Mouse (Mus musculus) forebrain, embryonic 11.5 days (tissue): ENCODE measurements around the gene Tmem97. TPM values are rescaled to one million over a fixed set of nuclear protein-coding genes. Genes with fewer than 3 reads are reported as not detected.
"Not testable (repeated sequence)": the region's sequence is repeated elsewhere in the genome, so short reads cannot be mapped to it uniquely, and the experiment has no call there.

Source experiments
- ATAC-seq: fragments of 200-750 bp; cut with Nextera tagmentation; replicated peaks from 2 replicates; pipeline ENCODE4 v1.8.0; 2017; ENCODE audit warnings: moderate TSS enrichment; ENCODE audit not compliant: low FRiP score
- DNase-seq: peaks from one replicate; pipeline ENCODE4 v3.0.0-alpha.2; 2017; ENCODE audit warnings: low spot score
- H3K27ac ChIP-seq: fragments of 300-500 bp; sonication (generic); 2 replicates; pipeline ENCODE4 v1.5.1; 2014; ENCODE audit warnings: low read depth, low read length
- H3K27me3 ChIP-seq: fragments of 300-500 bp; sonication (generic); 2 replicates; pipeline ENCODE4 v1.6.1; 2014; ENCODE audit warnings: mild to moderate bottlenecking, low read length, mixed read lengths; ENCODE audit not compliant: control insufficient read depth, insufficient read depth
- H3K36me3 ChIP-seq: fragments of 300-500 bp; sonication (generic); 2 replicates; pipeline ENCODE4 v1.6.1; 2014; ENCODE audit warnings: mild to moderate bottlenecking, low read length, moderate library complexity, mixed read lengths; ENCODE audit not compliant: control insufficient read depth, insufficient read depth
- H3K4me1 ChIP-seq: fragments of 300-500 bp; sonication (generic); replicated peaks from 2 replicates; pipeline ENCODE4 v1.6.1; 2014; ENCODE audit warnings: low read length, mixed read lengths; ENCODE audit not compliant: control insufficient read depth, insufficient read depth
- H3K4me2 ChIP-seq: fragments of 300-500 bp; sonication (generic); 2 replicates; pipeline ENCODE4 v1.6.1; 2014; ENCODE audit warnings: low read depth, mild to moderate bottlenecking, low read length, moderate library complexity, mixed read lengths; ENCODE audit not compliant: severe bottlenecking
- H3K4me3 ChIP-seq: fragments of 300-500 bp; sonication (generic); 2 replicates; pipeline ENCODE4 v1.5.1; 2014; ENCODE audit warnings: low read depth, low read length
- H3K9ac ChIP-seq: fragments of 300-500 bp; sonication (generic); 2 replicates; pipeline ENCODE4 v1.6.1; 2014; ENCODE audit warnings: low read length
- H3K9me3 ChIP-seq: fragments of 300-500 bp; sonication (generic); 2 replicates; pipeline ENCODE4 v1.6.1; 2016; ENCODE audit warnings: low read length, mixed read lengths; ENCODE audit not compliant: control insufficient read depth
- WGBS: fragments of 180-500 bp; shearing (Covaris S2); extraction: QIAGEN DNeasy Blood & Tissue Kit; methylation state at CpG from one replicate; pipeline ENCODE4 v1.1.7; 2014; 5-methylcytosine and 5-hydroxymethylcytosine counted together
- polyA plus RNA-seq: library from polyadenylated mRNA; unstranded; fragments of >200 nt; fragmentation: Nextera tagmentation; extraction: Ambion mirVana; gene quantifications from 2 replicates; pipeline ENCODE4 v1.2.1, GENCODE M21; 2014

Gene Tmem97
- polyA plus RNA-seq, result 77.6 and 87.4 TPM in 2 replicates

DNA sequence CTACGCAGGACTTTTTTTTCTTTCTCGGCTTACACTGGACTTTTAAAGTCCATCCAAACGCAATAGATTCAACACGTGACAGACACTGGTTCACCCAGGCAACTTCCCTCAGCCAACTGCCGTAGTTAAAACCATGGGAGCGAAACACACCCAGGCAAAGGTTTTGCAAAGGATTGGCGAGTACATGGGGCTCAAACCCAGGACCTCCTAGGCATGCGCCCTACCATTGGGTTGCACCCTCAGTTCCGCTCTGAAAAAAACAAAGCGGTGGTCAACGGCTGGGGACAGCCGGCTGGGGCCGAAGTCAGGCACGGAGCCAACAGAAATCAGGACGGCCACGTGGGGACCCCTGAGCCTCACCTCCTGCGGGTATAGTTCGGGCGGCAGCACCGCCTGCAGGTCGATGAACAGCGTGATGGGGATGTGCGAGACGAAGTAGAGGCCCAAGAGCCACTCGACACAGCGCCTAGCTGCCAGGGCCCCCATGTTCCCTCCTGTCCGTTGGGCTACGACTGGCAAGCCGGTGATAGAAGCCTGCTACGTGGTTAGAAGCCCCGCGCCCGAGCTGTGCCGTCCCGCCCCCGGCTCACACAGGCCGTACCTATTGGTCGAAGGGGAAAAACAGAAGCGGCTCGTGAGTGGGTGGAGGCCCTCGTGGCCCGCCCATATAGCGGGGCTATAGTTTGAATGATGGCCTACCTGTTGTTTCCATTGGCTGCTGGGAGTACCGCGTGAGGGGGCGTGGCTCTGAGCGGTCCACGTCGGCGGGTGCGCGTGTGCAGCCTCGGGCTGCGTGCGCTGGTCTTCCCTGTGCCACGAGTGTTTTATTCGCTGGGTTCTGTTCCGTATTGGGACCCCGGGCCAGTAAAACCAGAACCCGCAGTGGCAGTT, at the start of gene Tmem97:
Gene Tmem97 (minus strand): TSS at position 610 of the 891 bp plus-strand sequence.
- H3K4me2 ChIP-seq, result peak within 1 kb of the TSS; percentile 79
- H3K4me1 ChIP-seq, result peaks cover 3% of the 10 kb centered on the region; the same call in 1 of the 2 replicates
- no peaks in the 10 kb centered on the region for H3K36me3 ChIP-seq
- no peaks in the 10 kb centered on the region for H3K9me3 ChIP-seq
- H3K4me3 ChIP-seq, result peak within 1 kb of the TSS; percentile 53
- WGBS, result under 1% methylated on average over 60 of the region's 60 CpGs
- peak within 1 kb of the TSS; percentile 82 for H3K9ac ChIP-seq
- peak within 1 kb of the TSS; percentile 70 for H3K27ac ChIP-seq
- DNase-seq (peak; percentile 98), ATAC-seq (peak; percentile 100)
- H3K27me3 ChIP-seq, result no peaks in the 10 kb centered on the region

DNA sequence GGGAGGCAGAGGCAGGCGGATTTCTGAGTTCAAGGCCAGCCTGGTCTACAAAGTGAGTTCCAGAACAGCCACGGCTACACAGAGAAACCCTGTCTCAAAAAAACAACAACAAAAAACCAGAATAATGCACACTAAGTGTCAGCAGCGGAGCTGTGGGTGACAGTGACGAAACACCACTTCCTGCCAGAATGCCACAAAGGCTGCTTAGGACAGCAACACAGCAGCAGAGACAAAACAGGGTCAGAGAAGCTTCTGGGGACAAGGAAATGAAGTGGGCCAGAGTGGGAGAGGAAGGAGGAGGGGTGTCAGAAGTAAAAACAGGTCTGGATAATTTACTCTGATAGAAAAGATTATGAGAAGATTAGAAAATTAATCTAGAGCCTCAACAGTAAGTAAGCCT, 49.5 kb upstream of the Tmem97 start:
- WGBS, result 96% methylated on average over 4 of the region's 4 CpGs
- Histone ChIP-seq H3K4me3 (no peak overlapping the region), H3K36me3 (no peaks in the 10 kb centered on the region), H3K4me2 (no peak overlapping the region), H3K9ac (no peak overlapping the region), H3K27me3 (no peaks in the 10 kb centered on the region), H3K27ac (no peak overlapping the region), H3K9me3 (no peaks in the 10 kb centered on the region), H3K4me1 (no peaks in the 10 kb centered on the region)
- ATAC-seq (no peak), DNase-seq (no peak)

DNA sequence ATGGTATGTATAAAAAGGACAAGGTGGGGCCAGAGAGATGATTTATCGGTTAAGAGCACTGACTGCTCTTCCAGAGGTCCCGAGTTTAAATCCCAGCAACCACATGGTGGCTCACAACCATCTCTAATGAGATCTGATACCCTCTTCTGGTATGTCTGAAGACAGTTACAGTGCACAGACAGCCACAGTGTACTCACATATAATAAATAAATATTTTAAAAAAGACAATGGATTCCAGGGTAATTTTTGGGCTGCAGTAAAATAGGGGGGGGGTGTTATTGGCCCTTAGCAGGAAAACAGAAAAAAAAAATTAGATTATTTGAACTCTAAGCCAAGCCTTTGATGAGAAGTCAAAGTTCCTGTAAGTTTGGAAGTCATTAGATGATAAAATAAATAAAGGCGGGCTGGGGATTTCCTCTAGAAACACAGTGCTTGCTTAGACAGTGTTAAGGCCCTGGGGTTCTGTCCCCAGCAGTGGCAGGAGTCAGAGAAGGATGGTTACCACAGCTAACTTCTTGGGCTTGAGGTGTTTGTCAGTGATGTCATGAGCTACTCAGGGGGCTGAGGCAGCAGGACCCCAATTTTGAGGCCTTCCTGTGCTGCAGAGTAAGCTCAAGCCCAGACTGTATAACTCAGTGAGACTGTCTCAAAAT, 48.3 kb upstream of the Tmem97 start:
- Histone ChIP-seq H3K4me3 (no peak overlapping the region), H3K27me3 (no peaks in the 10 kb centered on the region), H3K27ac (no peak overlapping the region), H3K9ac (no peak overlapping the region), H3K9me3 (no peaks in the 10 kb centered on the region), H3K4me2 (no peak overlapping the region), H3K36me3 (no peaks in the 10 kb centered on the region), H3K4me1 (no peaks in the 10 kb centered on the region)
- DNase-seq (no peak), ATAC-seq (no peak)
- 82% methylated on average over 3 of the region's 3 CpGs for WGBS

DNA sequence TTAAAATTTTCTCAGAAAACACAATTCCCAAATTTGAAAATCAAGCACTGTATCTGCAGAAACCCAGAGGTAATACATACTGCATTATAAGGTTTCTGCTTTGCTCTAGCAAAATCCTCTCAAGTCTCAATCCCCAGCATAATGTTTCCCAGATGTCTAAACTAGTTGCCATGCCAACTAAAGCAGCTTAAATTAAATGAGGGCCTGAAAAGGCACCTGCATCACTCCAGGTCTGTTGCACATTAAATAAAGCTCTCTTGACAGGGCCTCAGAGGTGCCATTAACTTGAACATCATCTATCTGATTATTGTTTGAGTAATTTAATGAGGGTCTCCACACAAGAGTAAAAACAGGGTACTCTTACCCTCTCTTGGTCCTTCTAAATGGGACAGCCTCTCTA, 46.2 kb upstream of the Tmem97 start:
- Histone ChIP-seq H3K9me3 (no peaks in the 10 kb centered on the region), H3K4me1 (no peaks in the 10 kb centered on the region), H3K4me2 (no peak overlapping the region), H3K9ac (no peak overlapping the region), H3K27ac (no peak overlapping the region), H3K36me3 (no peaks in the 10 kb centered on the region), H3K27me3 (no peaks in the 10 kb centered on the region), H3K4me3 (no peak overlapping the region)
- DNase-seq, result no peak
- no peak for ATAC-seq

DNA sequence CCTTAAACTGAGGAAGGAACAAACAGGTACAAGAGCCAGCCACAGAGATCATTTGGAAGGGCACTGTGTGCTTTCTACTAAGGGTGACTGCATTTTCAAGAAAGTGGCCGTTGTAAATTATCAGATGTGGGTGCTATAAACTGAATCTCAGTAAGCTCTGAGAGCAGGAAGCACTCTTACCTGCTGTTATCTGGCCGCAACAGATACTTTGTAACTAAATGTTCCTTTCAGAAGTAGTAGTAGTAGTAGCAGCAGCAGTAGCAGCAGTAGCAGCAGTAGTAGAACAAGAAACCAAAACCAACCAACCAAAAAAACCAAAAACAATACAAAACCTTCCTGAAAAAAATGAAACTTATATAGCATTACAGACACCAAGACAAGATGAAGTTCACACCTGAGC, 45.2 kb upstream of the Tmem97 start:
- no peaks in the 10 kb centered on the region for H3K27me3 ChIP-seq
- H3K4me2 ChIP-seq, result no peak overlapping the region
- H3K9me3 ChIP-seq, result no peaks in the 10 kb centered on the region
- H3K4me1 ChIP-seq, result no peaks in the 10 kb centered on the region
- H3K36me3 ChIP-seq, result no peaks in the 10 kb centered on the region
- no peak overlapping the region for H3K4me3 ChIP-seq
- H3K9ac ChIP-seq, result no peak overlapping the region
- no peak overlapping the region for H3K27ac ChIP-seq
- WGBS, result 86% methylated on average over 2 of the region's 2 CpGs
- no peak for ATAC-seq
- DNase-seq, result no peak

DNA sequence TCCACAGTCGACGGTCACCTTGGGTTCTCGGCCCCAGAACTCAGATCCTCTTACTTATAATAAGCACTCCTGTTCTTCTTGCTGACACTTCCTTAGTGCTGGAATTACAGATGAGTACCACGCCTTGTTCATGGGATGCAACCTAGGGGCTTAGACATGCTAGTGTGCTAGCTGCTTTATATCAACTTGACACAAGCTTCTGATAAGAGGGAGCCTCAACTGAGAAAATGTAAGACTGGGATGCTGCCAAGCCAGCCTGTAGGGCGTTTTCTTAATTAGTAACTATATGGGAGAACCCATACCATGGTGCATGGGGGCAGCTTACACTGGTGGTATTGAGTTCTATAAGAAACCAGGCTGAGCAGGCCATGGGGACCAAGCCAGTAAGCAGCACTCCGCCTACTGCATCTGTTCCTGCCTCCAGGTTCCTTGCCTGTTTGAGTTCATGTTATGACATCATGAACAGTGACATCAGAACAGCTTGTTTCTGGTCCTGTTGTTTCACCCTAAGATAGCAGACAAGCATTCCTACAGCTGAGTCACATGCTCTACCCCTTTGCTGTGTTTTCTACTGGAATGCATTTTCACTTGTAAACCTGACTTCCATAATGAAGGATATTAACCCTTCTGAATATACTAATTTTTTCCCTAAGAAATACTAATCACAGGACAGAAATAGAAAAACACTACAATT, 43.8 kb upstream of the Tmem97 start:
- no peaks in the 10 kb centered on the region for H3K36me3 ChIP-seq
- no peaks in the 10 kb centered on the region for H3K9me3 ChIP-seq
- no peak for ATAC-seq
- 94% methylated on average over 6 of the region's 6 CpGs for WGBS
- H3K27ac ChIP-seq, result no peak overlapping the region
- H3K9ac ChIP-seq, result no peak overlapping the region
- no peaks in the 10 kb centered on the region for H3K4me1 ChIP-seq
- H3K4me3 ChIP-seq, result no peak overlapping the region
- H3K4me2 ChIP-seq, result no peak overlapping the region
- no peaks in the 10 kb centered on the region for H3K27me3 ChIP-seq
- DNase-seq, result no peak

DNA sequence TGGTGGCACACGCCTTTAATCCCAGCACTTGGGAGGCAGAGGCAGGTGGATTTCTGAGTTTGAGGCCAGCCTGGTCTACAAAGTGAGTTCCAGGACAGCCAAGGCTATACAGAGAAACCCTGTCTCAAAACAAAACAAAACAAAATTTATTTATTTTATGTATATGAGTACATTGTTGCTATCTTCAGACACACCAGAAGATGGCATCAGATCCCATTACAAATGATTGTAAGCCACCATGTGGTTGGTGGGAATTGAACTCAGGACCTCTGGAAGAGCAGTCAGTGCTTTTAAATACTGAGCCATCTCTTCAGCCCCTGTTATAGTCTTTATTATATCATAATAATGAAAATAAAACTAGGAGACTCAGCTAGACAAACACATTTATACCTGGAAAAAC, 37.1 kb upstream of the Tmem97 start:
- H3K27me3 ChIP-seq, H3K4me1 ChIP-seq, H3K9me3 ChIP-seq, H3K36me3 ChIP-seq, H3K9ac ChIP-seq, H3K4me3 ChIP-seq, ATAC-seq, H3K27ac ChIP-seq, H3K4me2 ChIP-seq, DNase-seq: not testable (repeated sequence)
- WGBS, result 87% methylated on average over 1 of the region's 1 CpGs

DNA sequence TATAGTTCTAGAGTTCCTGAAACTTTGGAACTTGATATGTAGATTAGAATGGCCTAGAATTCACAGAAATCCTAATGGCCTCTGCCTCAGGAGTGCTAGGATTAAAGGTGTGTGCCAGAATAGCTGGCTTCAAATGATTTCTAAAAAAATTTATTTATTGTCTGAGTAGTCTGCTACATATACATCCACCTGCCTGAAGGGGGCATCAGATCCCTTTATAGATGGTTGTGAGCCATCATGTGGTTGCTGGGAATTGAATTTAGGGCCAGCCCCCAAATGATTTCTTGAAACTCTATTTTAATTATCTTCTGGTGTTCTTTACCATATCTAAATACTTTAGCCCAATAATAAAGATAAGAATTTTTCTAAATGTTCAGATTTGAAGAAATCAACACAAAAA, 35.5 kb upstream of the Tmem97 start:
- H3K36me3 ChIP-seq, result peaks cover 8% of the 10 kb centered on the region; the same call in 1 of the 2 replicates
- no peak overlapping the region for H3K4me2 ChIP-seq
- no peak for DNase-seq
- ATAC-seq, result no peak
- H3K9ac ChIP-seq, result no peak overlapping the region
- H3K4me1 ChIP-seq, result no peaks in the 10 kb centered on the region
- no peak overlapping the region for H3K27ac ChIP-seq
- H3K27me3 ChIP-seq, result no peaks in the 10 kb centered on the region
- no peaks in the 10 kb centered on the region; the same call in 1 of the 2 replicates for H3K9me3 ChIP-seq
- no peak overlapping the region for H3K4me3 ChIP-seq
